Mouse (Mus musculus) layer of hippocampus, postnatal 36 days (tissue): Measurements from ENCODE around the gene Fbxl5. TPM values are rescaled to one million over a fixed set of nuclear protein-coding genes. Genes with fewer than 3 reads are reported as not detected.

Source experiments
- DNase-seq, 2 experiments: peaks; one replicate each; pipeline ENCODE4 v3.0.0; 2022
- total RNA-seq, 2 experiments: library from RNA; stranded (reverse); gene quantifications; 2 replicates each; pipeline ENCODE4 v1.2.3; 2021

Fbxl5 gene
- total RNA-seq, 2 experiments from 2014 or later, result 92.2 to 98.8 TPM

DNA sequence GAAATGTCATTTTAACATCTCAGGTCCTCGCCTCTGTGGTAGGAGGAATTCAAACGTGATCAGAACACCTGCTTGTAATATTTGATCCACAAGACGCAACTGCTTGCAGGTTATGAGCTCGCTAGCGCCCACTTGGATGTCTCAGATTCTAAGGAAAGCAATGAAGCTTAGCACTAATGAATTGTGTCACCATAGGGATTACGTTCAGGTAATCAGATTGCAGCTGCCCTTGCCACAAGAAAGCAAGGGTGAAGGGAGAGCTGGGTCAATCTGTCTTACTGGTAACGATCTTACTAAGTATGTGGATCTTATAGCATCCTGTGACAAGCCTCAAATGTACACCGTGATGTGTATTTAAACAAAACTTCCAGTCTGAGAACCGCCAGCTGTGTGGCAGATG is 5.9 kb upstream of the Fbxl5 start:
- no peak for DNase-seq

DNA sequence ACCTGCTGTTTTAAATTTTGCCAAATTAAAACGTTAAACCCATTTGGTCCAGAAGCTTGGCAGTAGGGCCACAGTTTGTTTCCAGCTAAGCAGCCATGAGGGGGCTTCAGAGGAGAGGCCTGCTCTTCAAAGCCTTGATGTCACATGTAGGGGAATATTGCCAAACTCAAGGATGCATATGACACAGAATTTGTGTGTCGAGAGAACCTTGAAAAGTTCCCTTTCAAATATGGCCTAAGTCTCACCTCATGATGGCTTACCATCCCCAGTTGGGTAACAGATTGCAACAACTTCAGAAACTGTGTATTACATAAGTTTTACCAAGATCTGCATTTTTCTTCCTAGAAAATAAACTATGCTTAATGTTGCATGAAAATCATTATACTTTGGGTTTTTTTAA is 5.4 kb upstream of the Fbxl5 start:
- no peak for DNase-seq

DNA sequence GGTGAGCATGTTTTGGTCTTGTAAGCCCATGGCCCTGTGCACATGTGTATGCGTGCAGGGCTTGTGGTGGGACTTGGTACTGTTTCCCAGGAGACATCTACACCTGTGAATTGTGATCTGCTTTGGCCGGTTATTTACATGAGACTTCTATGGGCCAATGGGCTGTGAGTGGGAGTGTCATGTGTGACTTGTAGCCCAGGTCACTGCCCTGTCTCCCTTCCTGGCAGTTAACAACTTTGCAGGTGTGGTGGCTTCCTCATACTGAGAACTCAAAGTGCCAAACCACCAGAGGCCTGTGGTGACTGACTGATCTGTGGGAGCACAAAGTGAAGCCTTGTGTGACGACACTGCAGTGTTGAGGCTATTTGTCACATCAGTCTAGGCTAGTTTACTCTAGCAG is 3.1 kb upstream of the Fbxl5 start:
- DNase-seq, result no peak

DNA sequence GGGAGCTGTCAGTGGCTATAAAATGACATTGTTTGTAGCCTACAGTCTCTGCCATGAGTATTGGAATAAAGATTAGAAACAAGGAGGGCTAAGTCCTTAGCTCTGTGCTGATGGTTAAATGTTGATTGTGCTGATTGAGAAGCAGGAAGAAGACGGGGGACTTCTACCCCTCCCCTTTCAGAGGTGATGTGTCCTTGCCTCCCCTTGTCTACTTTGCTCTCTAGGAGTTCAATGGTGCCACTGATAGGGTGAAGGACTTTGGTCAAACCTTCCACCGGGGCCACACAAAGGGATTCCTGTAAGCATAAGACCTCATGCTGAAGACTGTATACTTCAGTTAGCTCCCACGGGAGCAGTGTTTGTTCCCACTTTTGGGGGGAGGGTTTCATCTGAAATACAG is 1.4 kb upstream of the Fbxl5 start:
- DNase-seq, result no peak

DNA sequence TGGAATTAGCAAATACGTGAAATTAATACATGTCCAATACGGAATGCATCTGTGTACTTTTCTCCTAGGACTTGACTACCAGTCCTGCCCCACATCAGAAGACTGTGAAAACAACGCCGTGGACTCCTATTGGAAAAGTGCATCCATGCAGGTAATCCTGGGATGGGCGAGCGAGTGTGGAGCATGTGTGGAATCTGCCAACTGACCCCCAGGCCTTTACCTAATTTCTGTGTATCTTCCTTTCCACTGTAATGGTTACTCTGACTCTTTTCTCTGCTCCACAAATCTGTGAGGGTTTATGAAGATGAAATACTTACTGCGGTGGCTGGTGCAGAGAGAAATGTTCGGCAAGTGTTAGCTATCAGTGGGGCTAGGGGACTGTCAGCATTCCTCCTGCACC is 761 bp upstream of the Fbxl5 start:
- DNase-seq, result no peak

DNA sequence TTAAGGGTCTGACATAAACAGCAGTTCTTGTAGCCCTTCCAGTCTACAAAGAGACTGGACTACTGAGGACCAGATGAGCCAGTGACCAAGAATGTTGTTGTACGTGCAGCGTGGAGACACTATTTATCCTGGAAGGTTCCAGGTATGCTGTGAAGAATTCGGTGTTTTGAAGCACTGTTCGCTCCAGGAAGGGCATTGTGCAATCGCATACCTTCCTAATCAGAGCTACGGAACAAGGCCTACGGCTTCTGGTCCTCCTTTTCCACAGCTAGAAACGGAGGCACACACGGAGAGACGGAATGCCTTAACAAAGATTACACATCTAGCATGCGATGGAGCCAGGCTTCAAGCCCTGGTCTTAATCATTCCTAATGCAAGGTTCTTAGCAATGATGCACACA is 653 bp downstream of the Fbxl5 start:
- DNase-seq, result no peak

DNA sequence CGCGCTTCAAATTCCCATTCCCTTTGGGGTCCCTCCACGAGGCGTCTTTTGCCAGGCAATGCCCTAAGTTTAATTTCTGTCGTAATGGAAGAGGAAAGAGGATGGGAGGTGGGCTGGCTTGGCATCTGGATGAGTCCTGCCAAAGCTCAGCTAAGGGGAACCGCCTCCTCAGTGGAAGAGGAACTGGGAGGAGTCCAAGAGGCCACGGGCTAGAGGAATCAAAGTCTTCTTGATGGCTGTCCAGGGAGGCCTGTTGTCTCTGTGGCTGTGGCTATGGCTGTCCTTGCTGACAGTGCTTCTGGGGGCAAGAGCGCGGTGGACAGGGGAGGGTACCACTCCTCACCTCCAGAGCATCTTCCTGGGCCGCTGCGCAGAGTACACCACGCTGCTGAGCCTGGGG is 2.7 kb downstream of the Fbxl5 start, which contains the start of gene Bst1:
Gene Bst1, plus strand, starts transcription at position 191 of the 400 bp plus-strand sequence.
- no peak for DNase-seq

DNA sequence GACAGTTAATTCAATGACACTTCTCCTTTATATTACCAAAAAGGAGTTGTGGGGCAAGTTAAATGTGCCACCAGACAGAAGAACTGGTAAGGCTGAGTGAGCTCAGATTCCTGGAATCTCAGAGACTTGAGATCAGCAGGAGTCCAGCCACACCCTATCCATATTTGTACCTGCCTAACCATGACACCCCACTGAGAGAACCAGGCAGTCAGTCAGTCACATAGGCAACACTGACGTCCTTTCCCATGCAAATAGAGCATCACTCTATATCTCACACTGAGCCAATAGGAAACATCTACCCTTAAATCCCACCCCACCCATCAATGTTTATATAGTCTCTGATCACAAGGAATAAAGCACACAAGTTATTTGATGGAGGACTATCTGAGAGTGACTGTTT is 5.7 kb downstream of the Fbxl5 start:
- DNase-seq, result no peak

DNA sequence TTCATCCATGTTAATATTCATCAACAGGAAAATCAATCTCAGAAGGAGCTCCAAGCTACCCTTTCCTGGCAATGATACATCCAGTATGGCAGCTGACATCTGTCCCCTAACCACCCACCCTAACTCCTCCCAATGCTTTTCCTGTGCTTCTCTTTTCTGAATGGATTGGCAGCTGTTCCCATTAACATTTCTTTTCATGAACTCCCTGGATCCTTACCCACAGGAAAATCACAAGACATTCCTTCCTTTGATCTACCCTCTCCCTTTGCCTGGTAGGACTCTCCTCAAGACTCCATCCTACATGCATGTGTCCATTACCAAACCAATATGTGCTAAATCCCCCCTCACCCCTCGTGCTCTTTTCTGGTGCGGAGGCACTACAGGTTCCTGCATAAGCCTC is 6.9 kb downstream of the Fbxl5 start:
- no peak for DNase-seq

DNA sequence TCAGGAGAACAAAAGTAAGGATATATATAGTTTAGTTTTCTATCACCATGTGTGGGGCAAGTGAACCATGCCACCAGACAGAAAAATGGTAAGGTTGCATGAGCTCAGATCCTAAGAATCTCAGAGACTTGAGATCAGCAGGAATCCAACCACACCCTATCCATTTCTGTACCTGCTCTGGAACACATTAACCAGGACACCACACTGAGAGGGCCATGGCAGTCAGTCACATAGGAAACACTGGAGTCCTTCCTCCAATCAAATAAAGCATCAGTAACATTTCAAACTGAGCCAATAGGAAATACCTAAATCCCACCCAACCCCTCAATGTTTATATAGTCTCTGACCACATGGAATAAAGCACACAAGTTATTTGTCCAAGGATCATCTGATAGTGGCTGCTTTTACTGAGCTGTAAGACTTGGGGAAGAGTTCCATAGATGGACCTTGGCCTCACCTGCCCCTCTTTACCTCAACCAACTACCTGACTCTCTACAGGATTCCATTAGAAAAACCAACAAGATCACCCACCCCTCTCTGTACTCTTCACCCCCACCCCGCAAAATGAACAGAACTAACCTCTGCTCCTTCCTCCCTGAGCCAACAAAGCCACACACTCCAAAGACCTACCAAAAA is 10.9 kb downstream of the Fbxl5 start:
- no peak for DNase-seq

DNA sequence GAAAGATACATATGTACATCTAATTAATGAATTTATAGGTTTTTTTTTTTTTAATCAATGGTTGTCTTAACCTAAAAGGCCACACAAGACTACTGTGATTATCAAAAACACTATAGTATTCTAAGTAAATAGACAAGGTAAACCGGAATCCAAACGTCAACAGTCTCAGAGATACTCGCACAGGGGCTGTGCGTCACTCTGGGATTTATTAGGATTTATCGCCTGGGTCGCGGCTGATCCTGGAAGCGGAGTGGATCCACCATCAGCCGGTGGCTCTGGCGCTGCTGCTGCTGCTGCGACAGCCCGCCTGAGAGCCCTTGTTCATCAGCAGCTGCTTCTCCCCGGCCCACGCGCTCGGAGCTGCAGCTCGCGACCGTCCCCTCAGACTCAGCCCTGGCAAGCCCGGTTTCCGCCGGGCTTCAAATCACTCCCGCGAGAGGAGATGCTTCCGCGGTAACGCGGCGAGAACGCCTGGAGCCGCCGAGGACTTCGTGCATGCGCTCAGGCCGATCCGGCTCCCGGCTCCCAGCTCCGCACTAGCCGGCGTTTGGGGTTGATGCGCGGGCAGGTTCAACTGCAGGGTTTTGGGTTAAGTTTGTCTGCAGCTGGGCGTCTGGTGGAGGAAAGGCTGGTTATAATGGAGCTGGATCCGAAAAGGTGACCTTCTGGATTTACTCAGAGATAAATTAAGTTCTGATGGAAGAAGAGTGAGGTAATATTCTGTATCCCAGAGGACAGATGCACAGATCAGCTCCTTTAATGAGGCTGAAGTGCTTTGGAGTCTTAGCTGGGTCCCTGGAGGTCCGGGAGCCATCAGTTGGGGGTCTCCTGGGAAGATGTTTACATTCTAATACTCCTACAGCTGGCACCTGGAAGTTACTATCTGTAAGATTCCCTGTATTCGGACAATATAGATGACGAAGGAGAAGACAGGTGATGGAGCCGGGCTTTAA is 13.4 kb downstream of the Fbxl5 start:
- peak; percentile 74 to 83 for DNase-seq

DNA sequence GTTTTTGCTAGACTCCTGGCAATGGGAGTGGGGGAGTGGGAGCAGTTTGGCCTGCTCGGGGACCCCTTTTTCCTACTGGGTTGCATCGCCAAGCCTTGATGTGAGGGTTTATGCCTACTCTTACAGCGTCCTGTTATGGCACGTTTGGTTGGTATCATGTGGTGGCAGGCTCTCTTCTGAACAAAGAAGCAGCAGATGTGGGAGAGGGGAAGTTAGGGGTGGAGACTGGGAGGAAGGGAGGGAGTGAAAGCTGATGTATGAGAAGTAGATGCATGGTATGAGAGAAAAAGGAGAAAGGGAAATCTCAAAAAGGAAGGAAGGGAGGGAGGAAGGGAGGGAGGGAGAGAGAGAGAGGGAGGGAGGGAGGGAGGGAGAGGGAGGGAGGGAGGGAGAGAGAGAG is 14.5 kb downstream of the Fbxl5 start:
- no peak for DNase-seq

DNA sequence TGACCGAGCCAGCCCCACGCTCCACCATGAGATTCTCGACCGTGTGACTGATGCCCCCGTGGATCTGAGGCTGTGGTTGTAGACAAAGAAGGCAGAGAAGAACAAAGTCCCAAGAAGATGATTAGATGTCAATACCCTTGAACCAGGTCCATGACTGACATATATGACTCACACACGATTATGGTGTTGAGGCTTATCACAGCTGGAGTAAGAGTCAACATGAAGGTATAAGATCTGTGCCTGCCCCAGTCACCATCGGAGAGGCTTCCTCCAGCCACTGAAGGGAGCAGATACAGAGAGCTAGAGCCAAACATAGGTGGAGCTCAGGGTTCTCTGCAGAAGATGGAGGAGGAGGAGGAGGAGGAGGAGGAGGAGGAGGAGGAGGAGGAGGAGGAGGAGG is 15.1 kb downstream of the Fbxl5 start:
- no peak for DNase-seq

DNA sequence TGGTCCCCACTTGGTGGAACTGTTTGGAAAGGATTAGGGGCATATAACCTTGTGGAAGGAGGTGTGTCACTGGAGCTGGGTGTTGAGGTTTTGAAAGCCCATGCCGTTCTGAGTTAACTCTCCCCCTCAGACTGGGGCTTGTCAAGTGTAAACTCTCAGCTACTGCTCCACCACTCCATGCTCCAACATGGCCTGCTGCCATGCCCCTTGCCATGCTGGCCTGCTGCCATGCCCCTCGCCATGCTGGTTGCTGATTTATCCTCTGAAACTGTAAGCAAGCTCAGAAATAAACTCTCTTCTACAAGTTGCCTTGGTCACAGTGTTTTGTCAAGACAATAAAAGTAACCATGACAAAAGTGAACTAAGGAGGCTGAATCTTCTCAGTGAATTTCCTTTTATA is 16.0 kb downstream of the Fbxl5 start:
- DNase-seq, result no peak

DNA sequence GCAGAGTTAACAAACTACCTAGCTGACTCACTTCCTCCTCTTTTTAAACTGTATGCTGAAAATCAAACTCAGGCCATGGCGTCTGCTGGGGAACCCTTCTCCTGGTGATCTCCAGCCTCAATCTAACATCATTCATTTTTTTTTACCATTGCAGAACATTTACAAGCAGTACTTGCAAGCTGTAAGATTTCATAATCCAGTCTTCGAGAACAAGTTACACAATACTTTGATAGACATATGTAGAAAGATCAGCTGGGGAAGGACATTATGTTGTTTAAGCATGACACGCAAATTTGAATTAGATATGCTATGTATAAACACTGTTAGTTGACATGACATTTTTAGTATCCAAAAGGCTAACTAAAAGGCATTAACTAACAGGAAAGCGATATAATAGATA is 19.6 kb downstream of the Fbxl5 start:
- DNase-seq, result no peak

DNA sequence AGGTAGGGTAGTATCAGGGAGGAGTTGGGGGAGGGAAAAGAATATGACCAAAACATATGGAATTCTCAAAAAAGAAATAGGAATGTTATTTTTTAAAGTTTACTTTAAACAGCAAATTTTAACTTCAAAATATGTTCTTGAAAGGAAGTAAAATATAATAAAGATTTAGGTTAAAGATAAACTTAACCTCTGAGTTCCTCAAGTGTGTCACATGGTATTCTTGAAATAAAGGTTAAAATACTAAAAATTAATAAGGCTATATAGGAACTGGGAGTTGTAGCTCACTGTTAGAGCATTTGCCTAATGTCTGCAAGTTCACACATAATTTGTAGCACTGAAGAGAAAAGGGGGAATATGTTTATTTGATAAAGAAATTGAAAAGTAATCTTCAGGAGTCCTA is 20.2 kb downstream of the Fbxl5 start:
- no peak for DNase-seq

DNA sequence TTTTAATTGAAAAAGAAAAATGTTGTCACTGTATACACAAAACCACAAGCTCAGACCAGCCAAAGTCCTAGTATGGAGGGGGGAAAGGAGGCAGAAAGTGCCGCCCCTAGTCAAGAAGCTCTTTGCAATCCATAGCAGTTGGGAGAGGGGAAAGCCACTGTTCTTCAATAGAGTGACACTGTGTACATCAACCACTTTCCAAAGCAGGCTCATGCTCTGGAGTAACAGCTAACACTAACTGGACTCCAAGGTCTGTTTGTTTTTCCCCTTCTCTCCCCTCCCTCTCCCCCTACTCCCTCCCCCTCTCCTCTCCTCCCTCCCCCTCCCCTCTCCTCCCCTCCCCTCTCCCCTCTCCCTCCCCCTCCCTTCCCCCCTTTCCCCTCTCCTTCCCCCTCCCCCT is 20.7 kb downstream of the Fbxl5 start:
- no peak for DNase-seq

DNA sequence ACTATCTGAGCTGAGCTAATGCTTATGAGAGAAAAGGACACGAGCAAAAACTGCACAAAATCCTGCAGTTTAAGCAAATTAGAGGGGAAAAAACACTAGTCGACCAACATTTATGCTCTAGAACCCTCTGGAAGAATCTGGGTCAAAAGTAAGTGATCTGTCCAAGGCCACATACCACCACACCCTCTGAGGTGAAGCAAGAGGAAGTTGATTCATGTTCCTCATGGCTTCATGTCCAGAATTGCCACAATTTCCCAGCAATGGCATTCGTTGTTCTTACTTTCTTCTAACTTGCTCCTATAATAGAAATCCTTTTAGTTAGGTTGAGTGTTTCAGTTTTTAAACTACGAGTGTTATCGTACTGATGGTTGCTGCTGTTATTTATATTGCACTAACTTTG is 21.9 kb downstream of the Fbxl5 start:
- no peak for DNase-seq

DNA sequence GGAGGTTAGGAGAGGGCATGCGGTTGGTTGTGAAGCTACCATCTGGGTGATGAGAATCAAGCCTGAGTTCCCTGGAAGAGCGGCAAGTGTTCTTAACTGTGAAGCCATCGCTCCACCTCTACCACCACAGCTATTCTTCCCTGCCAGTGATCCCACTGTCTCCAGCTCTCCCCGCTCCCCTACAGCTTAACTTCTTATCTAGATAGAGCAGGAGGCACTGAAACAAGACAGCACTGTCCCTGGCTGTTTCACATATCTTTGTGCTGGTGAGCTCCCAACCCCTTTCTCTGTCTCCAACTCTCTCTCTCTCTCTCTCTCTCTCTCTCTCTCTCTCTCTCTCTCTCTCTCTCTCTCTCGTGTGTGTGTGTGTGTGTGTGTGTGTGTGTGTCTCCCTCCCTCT is 29.1 kb downstream of the Fbxl5 start:
- no peak for DNase-seq

DNA sequence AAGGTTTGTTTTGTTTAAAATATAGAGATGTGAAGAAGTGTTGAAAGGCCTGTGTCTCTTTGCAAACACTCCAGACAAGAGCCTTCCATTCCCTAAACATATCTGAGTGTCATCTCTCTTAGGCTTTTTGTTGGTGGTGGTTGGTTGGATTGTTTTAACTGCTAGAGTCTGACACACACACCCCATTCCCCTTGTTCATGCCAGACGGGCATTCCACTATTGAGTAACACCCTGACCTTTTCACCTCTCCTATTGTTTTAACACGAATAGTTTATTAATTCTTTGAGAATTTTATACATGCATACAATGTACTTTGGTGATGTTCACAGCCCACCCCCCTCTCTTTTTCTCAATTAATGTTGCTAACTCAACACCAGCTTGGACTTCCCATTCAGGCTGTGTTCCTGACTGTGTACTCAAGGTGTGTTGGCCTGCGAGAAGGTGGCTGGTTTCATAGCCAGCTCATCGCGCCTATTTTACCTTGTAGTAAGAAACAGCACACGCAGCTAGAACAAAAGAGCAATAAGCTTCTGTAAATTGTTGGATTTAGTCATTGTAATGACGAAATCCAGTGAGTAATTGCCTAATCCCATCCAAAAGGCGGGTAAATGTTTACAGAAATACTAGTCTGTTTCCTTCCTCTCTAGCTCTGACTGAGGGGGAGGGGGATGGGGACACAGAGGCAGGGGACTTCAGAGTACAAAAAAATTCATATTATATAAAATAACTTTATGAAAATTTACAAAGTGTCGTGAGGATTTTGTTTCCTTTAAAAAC is 33.3 kb downstream of the Fbxl5 start:
- DNase-seq, result no peak

DNA sequence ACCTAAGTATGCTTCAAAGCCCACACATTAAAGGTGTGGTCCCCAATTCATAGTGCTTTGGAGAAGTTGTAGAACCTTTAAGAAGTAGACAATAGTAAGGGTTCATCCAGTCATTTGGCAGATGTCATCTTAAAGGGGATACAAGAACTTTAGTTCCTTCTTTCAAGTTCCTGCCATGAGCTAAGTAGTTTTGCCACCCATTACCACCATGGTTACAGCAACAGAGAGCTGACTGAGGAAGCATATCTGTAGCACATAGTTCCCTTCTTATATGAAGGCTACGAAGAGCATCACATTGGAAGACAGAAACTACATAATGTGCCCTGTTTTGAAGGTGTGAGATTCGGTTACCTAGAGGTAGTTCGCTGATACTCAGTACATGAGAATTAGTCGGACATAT is 34.8 kb downstream of the Fbxl5 start:
- DNase-seq, result no peak

DNA sequence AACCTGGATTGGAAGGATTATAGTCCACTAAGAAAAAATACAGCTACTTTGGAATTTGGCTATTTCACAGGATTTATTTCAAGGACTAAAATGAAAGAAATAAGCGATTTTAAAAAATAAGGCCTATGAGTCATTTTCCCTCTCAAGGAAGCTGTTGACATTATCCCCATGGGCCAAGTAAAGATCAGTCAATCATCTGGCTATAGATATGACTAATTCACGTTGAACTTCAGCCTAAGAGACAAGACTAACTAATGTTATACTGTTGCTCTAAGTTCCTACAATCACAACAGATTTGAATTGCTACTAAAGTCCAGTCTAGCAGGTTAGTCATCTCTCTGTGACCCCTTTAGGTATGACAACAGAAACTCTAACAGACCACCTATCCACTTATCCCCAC is 37.4 kb downstream of the Fbxl5 start:
- no peak for DNase-seq
